Mouse (Mus musculus): ENCODE data around the gene Art3. TPM values are rescaled to one million over a fixed set of nuclear protein-coding genes. Genes with fewer than 3 reads are reported as not detected.

The Art3 gene
- polyA plus RNA-seq, 1 experiment from 2014 or later: 6.8 TPM

DNA sequence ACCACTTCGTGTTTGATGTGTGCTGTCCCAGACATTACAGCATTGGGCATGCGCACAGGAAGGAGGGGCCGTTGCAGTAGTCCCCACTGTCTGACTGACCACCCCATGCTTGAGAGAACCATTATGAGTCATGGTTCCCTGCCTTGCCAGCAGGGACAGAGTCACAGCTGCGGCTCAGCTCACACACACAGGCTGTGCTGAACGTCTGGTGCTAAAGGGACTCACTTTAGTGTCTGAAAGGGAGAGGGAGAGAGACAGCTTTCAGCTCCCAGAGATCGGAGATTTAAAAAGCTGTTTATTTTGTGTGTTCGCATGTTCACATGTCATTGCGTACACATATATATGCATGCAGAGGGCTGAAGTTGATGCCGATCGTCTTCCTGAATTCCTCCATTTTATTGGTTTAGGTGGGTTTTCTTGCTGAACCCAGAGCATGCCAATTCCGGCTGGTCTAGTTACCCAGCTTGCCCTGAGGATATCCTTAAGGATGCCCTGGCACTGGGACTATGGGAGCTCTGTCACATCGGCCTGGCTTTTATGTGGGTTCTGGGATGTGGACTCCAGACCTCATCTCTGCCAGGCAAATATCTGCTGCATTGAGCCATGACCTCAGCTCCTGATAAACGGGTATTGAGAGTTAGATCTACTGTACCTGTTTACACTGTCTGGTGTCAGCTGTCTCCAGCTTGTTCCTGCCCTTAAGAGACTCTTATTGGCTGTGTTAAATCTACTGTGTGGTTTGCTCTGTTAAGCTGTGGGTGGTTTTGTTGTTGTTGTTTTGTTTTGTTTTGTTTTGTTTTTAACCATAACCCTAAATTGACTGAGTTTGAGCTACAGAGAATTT is 37.7 kb downstream of the Art3 start:
- H3K27me3 ChIP-seq (ENCODE audit: control insufficient read depth, insufficient read depth, low read length): no peaks in the 10 kb centered on the region
- H3K27ac ChIP-seq (ENCODE audit: low read depth, low read length): no peak overlapping the region
- H3K9ac ChIP-seq (ENCODE audit: low read length): no peak overlapping the region
- no peaks in the 10 kb centered on the region for H3K9me3 ChIP-seq (ENCODE audit: control insufficient read depth, low read length)
- H3K4me2 ChIP-seq (ENCODE audit: low read depth): no peak overlapping the region
- no peak overlapping the region for H3K4me3 ChIP-seq (ENCODE audit: low read depth, low read length)
- H3K4me1 ChIP-seq (ENCODE audit: control insufficient read depth, insufficient read depth, low read length): no peaks in the 10 kb centered on the region
- WGBS: 75% methylated on average over 13 of the region's 13 CpGs
- ATAC-seq (ENCODE audit: insufficient read depth, low FRiP score, low TSS enrichment) (peak; percentile 84), DNase-seq (ENCODE audit: low spot score) (peak; percentile 51)
- no peaks in the 10 kb centered on the region for H3K36me3 ChIP-seq (ENCODE audit: control insufficient read depth, insufficient read depth, low read length)

DNA sequence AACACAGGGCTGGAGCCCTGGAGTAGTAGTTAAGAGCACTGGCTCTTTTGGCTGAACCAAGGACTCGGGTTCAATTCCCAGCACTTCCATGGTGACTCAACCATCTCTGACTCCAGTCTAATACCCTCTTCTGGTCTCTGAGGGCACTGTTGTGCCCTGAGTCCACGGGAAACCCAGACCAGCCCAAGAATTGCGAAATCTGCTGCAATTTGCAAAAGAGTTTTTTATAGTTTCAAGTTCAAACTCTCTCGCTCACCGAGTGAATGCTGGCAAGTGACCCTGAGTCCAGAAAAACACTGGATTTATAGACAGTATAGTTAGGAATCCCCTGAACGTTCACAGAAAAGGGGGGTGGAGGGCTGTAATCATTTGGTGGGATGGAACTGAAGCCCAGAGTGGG is 38.8 kb downstream of the Art3 start:
- WGBS: 84% methylated on average over 6 of the region's 6 CpGs

DNA sequence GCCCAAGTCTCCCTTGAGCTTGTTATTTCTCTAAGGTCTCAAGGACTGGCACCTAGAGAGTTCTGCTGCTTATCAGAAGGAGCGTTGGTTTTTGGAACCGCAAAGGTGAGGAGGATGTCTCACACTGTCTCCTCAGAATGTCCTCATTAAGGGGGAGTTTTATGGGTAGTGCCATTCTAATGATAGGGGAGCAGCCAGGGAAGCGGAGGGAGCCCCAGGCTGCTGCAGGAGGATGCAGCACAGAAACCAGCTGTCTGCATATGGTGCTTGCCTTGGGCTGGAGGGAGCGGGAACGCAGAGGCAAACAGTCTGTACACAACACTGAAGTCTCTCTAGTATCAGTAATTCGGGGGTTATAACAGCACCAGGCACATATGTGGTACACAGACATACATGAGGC is 39.3 kb downstream of the Art3 start:
- Histone ChIP-seq H3K4me1 (ENCODE audit: control insufficient read depth, insufficient read depth, low read length) (no peaks in the 10 kb centered on the region), H3K27ac (ENCODE audit: low read depth, low read length) (no peak overlapping the region), H3K27me3 (ENCODE audit: control insufficient read depth, insufficient read depth, low read length) (no peaks in the 10 kb centered on the region), H3K9ac (ENCODE audit: low read length) (no peak overlapping the region), H3K4me3 (ENCODE audit: low read depth, low read length) (no peak overlapping the region), H3K36me3 (ENCODE audit: control insufficient read depth, insufficient read depth, low read length) (no peaks in the 10 kb centered on the region), H3K4me2 (ENCODE audit: low read depth) (no peak overlapping the region), H3K9me3 (ENCODE audit: control insufficient read depth, low read length) (no peaks in the 10 kb centered on the region)
- DNase-seq (ENCODE audit: low spot score) (no peak), ATAC-seq (ENCODE audit: insufficient read depth, low FRiP score, low TSS enrichment) (no peak)
- 79% methylated on average over 6 of the region's 6 CpGs for WGBS

More for the DNA sequence above, 38.8 kb downstream of the Art3 start:
- Histone ChIP-seq H3K4me2 (ENCODE audit: low read depth) (no peak overlapping the region), H3K27ac (ENCODE audit: low read depth, low read length) (no peak overlapping the region), H3K36me3 (ENCODE audit: control insufficient read depth, insufficient read depth, low read length) (no peaks in the 10 kb centered on the region), H3K9ac (ENCODE audit: low read length) (no peak overlapping the region), H3K4me3 (ENCODE audit: low read depth, low read length) (no peak overlapping the region), H3K9me3 (ENCODE audit: control insufficient read depth, low read length) (no peaks in the 10 kb centered on the region), H3K27me3 (ENCODE audit: control insufficient read depth, insufficient read depth, low read length) (no peaks in the 10 kb centered on the region), H3K4me1 (ENCODE audit: control insufficient read depth, insufficient read depth, low read length) (no peaks in the 10 kb centered on the region)
- ATAC-seq (ENCODE audit: insufficient read depth, low FRiP score, low TSS enrichment) (no peak), DNase-seq (ENCODE audit: low spot score) (no peak)

DNA sequence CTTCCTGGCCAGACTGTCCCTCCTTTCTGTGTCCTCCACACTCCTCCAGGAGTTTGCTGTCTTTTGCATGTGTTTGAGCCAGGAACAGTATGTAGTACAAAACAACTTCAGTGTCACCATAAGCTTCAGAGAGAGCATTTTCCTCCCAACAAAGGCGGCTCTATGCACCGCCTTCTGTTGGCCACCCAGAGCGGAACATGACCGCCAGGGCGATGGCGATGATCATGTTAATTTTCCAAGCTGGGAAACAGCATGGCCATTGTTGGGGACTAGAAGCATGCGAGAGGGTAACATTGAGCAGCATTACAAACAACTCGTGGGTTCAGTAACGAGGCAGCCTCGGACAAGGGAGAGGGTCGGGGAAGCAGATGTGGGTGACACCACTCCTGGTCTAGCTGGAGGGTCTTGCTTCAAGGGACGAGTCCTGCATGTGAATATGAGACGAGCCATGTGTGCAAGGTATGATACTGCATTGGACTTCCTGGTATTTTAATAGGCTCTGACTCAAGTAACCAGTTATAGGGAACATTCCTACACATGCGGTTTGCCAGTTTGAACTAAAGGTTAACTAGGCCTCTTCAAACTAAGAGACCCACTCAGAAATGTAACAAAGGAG is 39.8 kb downstream of the Art3 start:
- Histone ChIP-seq H3K36me3 (ENCODE audit: control insufficient read depth, insufficient read depth, low read length) (no peaks in the 10 kb centered on the region), H3K9ac (ENCODE audit: low read length) (no peak overlapping the region), H3K27me3 (ENCODE audit: control insufficient read depth, insufficient read depth, low read length) (no peaks in the 10 kb centered on the region), H3K4me1 (ENCODE audit: control insufficient read depth, insufficient read depth, low read length) (no peaks in the 10 kb centered on the region), H3K9me3 (ENCODE audit: control insufficient read depth, low read length) (no peaks in the 10 kb centered on the region), H3K4me2 (ENCODE audit: low read depth) (no peak overlapping the region), H3K4me3 (ENCODE audit: low read depth, low read length) (no peak overlapping the region), H3K27ac (ENCODE audit: low read depth, low read length) (no peak overlapping the region)
- DNase-seq (ENCODE audit: low spot score) (no peak), ATAC-seq (ENCODE audit: insufficient read depth, low FRiP score, low TSS enrichment) (no peak)
- WGBS: 75% methylated on average over 14 of the region's 14 CpGs

DNA sequence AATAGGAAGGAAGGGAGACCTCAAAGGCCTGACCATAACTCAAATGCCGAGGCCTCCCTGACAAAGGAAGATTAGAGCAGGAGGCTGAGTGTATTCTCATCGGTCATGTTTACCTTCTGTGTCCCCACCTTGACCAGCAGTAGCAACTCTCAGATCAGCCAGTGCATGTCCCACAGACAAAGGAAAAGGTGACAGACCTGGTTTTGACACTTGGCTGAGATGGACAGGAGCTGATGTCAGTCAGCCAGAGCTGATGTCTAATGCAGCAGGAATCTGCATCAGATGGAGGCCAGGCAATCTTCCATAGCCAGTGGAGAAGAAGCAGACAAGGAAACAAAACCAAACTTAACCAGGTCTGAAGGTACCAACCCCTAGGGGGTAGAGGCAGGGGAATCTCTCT is 41.0 kb downstream of the Art3 start:
- 66% methylated on average over 2 of the region's 2 CpGs for WGBS
- no peak for ATAC-seq (ENCODE audit: insufficient read depth, low FRiP score, low TSS enrichment)

DNA sequence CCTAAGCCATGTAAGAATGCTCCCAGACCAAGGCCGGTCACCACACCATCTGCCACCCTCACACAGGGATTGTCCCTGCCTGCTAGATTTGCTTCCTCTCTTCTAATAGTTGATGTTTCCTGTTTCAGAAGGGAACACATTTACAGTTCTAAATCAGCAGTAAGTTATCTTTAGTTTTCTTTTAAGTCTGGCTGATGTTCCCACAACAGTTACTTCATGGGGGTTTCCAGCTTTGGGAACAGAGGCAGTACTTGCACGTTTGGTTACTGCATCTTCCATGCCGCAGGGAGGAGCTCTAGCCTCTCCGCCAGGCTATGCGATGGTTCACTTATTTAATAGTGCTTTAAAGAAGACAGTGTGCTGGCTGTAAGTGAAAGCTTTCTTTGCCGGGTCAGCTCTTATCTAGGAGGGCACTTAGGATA is 43.1 kb downstream of the Art3 start:
- Histone ChIP-seq H3K4me1 (ENCODE audit: control insufficient read depth, insufficient read depth, low read length) (no peaks in the 10 kb centered on the region), H3K4me3 (ENCODE audit: low read depth, low read length) (no peak overlapping the region), H3K36me3 (ENCODE audit: control insufficient read depth, insufficient read depth, low read length) (no peaks in the 10 kb centered on the region), H3K4me2 (ENCODE audit: low read depth) (no peak overlapping the region), H3K27ac (ENCODE audit: low read depth, low read length) (no peak overlapping the region), H3K9ac (ENCODE audit: low read length) (no peak overlapping the region), H3K27me3 (ENCODE audit: control insufficient read depth, insufficient read depth, low read length) (no peaks in the 10 kb centered on the region), H3K9me3 (ENCODE audit: control insufficient read depth, low read length) (no peaks in the 10 kb centered on the region)
- ATAC-seq (ENCODE audit: insufficient read depth, low FRiP score, low TSS enrichment) (no peak), DNase-seq (ENCODE audit: low spot score) (no peak)
- 64% methylated on average over 6 of the region's 6 CpGs for WGBS

More for the DNA sequence above, 41.0 kb downstream of the Art3 start:
- Histone ChIP-seq H3K27ac (ENCODE audit: low read depth, low read length) (no peak overlapping the region), H3K9ac (ENCODE audit: low read length) (no peak overlapping the region), H3K4me1 (ENCODE audit: control insufficient read depth, insufficient read depth, low read length) (no peaks in the 10 kb centered on the region), H3K27me3 (ENCODE audit: control insufficient read depth, insufficient read depth, low read length) (no peaks in the 10 kb centered on the region), H3K9me3 (ENCODE audit: control insufficient read depth, low read length) (no peaks in the 10 kb centered on the region), H3K36me3 (ENCODE audit: control insufficient read depth, insufficient read depth, low read length) (no peaks in the 10 kb centered on the region), H3K4me3 (ENCODE audit: low read depth, low read length) (no peak overlapping the region), H3K4me2 (ENCODE audit: low read depth) (no peak overlapping the region)
- DNase-seq (ENCODE audit: low spot score): no peak

DNA sequence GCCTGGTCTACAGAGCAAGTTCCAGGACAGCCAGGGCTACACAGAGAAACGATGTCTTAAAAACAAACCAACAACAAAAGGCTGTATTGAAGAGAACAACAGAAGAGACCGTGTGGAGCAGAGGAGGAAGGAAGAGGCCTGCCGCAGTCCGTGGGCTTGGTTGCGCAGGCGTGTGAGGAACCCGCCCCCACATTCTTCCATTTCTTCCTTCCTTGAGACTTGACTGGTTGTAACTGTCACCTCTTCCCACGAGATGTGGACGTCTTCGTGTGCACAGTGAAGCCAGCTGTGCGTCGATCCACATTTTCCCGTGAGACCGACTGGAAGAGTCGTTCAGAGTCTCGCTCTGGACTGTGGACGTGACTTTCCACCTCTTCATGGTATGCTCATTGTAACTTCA is 43.7 kb downstream of the Art3 start:
- DNase-seq (ENCODE audit: low spot score) (no peak), ATAC-seq (ENCODE audit: insufficient read depth, low FRiP score, low TSS enrichment) (no peak)
- H3K27me3 ChIP-seq (ENCODE audit: control insufficient read depth, insufficient read depth, low read length): no peaks in the 10 kb centered on the region
- 83% methylated on average over 17 of the region's 17 CpGs for WGBS
- no peaks in the 10 kb centered on the region for H3K36me3 ChIP-seq (ENCODE audit: control insufficient read depth, insufficient read depth, low read length)
- no peaks in the 10 kb centered on the region for H3K9me3 ChIP-seq (ENCODE audit: control insufficient read depth, low read length)
- H3K27ac ChIP-seq (ENCODE audit: low read depth, low read length): no peak overlapping the region
- H3K4me3 ChIP-seq (ENCODE audit: low read depth, low read length): no peak overlapping the region
- H3K4me1 ChIP-seq (ENCODE audit: control insufficient read depth, insufficient read depth, low read length): no peaks in the 10 kb centered on the region
- no peak overlapping the region for H3K4me2 ChIP-seq (ENCODE audit: low read depth)
- H3K9ac ChIP-seq (ENCODE audit: low read length): no peak overlapping the region

DNA sequence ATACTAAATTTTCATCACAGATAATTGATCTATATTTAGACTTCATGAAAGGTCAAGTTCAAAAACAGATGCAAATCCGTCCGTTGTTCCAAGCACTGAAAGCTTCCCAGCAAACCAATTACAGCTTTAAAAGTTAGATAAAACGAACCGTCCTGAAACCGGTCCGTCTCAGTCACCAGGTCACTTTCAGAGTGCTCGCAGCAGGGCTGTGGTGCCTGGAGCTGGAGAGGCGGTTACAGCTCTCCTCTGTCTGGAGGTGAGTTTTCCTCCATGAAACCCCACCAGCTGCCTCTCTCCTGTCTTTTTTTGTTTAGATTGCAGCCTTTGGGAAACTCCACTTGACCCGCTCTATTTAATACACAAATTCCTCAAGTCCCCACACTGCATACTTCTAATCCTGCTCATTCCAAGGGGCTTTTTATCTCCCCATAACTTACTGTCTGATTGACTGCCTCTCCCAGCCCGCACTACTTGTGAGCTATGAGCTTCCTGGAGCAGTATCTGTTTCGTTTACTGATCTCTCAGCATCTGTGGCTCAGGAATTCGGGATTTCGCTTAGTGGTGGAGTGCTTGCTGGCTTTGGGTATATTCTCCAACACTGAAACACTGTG is 45.3 kb downstream of the Art3 start:
- Histone ChIP-seq H3K27ac (ENCODE audit: low read depth, low read length) (no peak overlapping the region), H3K4me2 (ENCODE audit: low read depth) (no peak overlapping the region), H3K27me3 (ENCODE audit: control insufficient read depth, insufficient read depth, low read length) (no peaks in the 10 kb centered on the region), H3K36me3 (ENCODE audit: control insufficient read depth, insufficient read depth, low read length) (no peaks in the 10 kb centered on the region), H3K9me3 (ENCODE audit: control insufficient read depth, low read length) (no peaks in the 10 kb centered on the region), H3K4me3 (ENCODE audit: low read depth, low read length) (no peak overlapping the region), H3K4me1 (ENCODE audit: control insufficient read depth, insufficient read depth, low read length) (no peaks in the 10 kb centered on the region), H3K9ac (ENCODE audit: low read length) (no peak overlapping the region)
- 61% methylated on average over 13 of the region's 13 CpGs for WGBS
- ATAC-seq (ENCODE audit: insufficient read depth, low FRiP score, low TSS enrichment) (no peak), DNase-seq (ENCODE audit: low spot score) (no peak)

All from neural tube, embryonic 11.5 days (tissue).